Mouse (Mus musculus) hindbrain, postnatal 0 days (tissue): ENCODE data around the gene Fam171a2. TPM values are rescaled to one million over a fixed set of nuclear protein-coding genes. Genes with fewer than 3 reads are reported as not detected.

Source experiments
- ATAC-seq: fragments of 200-750 bp; cut with Nextera tagmentation; 2 replicates; pipeline ENCODE4 v1.8.0; 2017; ENCODE audit warnings: mild to moderate bottlenecking, moderate TSS enrichment, moderate library complexity
- DNase-seq: peaks from one replicate; pipeline ENCODE4 v3.0.0-alpha.2; 2015; ENCODE audit warnings: low spot score
- H3K27ac ChIP-seq: fragments of 300-500 bp; sonication (generic); 2 replicates; pipeline ENCODE4 v1.5.1; 2014; ENCODE audit warnings: mild to moderate bottlenecking
- H3K27me3 ChIP-seq: fragments of 300-500 bp; sonication (generic); 2 replicates; pipeline ENCODE4 v1.6.1; 2014; ENCODE audit warnings: low read length, mixed read lengths; ENCODE audit not compliant: insufficient read depth
- H3K36me3 ChIP-seq: fragments of 300-500 bp; sonication (generic); 2 replicates; pipeline ENCODE4 v1.6.1; 2014; ENCODE audit warnings: low read length, mixed read lengths; ENCODE audit not compliant: insufficient read depth
- H3K4me1 ChIP-seq: fragments of 300-500 bp; sonication (generic); 2 replicates; pipeline ENCODE4 v1.6.1; 2014; ENCODE audit warnings: antibody characterized with exemption, low read length, mixed read lengths; ENCODE audit not compliant: insufficient read depth
- H3K4me2 ChIP-seq: fragments of 300-500 bp; sonication (generic); 2 replicates; pipeline ENCODE4 v1.6.1; 2014; ENCODE audit warnings: low read depth, mild to moderate bottlenecking, low read length, moderate library complexity, mixed read lengths
- H3K4me3 ChIP-seq: fragments of 300-500 bp; sonication (generic); 2 replicates; pipeline ENCODE4 v1.5.1; 2014; ENCODE audit warnings: low read length
- H3K9ac ChIP-seq: fragments of 300-500 bp; sonication (generic); replicated peaks from 2 replicates; pipeline ENCODE4 v1.6.1; 2014; ENCODE audit warnings: mild to moderate bottlenecking, low read length, moderate library complexity, mixed read lengths
- H3K9me3 ChIP-seq: fragments of 300-500 bp; sonication (generic); 2 replicates; pipeline ENCODE4 v1.6.1; 2016; ENCODE audit warnings: low read length, mixed read lengths
- CTCF ChIP-seq: IDR thresholded peaks from 2 replicates; pipeline ENCODE4 v1.5.1; 2016; ENCODE audit warnings: antibody characterized with exemption, control low read depth, low read depth
- WGBS: fragments of 180-500 bp; shearing (Covaris S2); extraction: QIAGEN DNeasy Blood & Tissue Kit; methylation state at CpG from one replicate; pipeline ENCODE4 v1.1.7; 2014; 5-methylcytosine and 5-hydroxymethylcytosine counted together
- polyA plus RNA-seq: library from polyadenylated mRNA; unstranded; fragments of >200 nt; fragmentation: Nextera tagmentation; extraction: Ambion mirVana; gene quantifications from 2 replicates; pipeline ENCODE4 v1.2.1, GENCODE M21; 2015
- total RNA-seq: library from RNA; depleted of rRNA; stranded (reverse); fragments of >200 nt; gene quantifications from 2 replicates; pipeline ENCODE4 v1.2.3, GENCODE M21; 2014; rRNA removed

Fam171a2 gene
- total RNA-seq (546 and 699 TPM in 2 replicates), polyA plus RNA-seq (20.6 and 21.0 TPM in 2 replicates)

DNA sequence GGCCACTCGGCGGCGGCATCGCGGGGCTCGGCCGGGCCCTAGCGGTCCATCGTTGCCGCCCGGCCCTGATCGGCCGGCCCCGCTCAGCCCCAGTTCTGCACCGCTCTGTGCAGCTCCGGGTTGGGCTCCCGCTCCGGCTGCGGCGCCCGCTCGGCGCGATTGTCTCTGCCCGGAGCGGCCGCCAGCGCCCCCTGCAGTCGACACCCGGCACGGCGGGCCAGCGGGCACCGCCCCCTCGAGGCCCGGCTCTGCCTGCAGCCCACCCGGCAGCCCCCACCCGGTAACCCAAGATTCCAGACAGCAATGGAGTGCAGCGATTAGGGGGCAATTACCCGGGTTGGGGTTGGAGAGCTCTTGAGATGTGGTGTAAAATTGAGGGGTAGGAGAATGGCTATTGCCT, at the start of gene Fam171a2:
TSS of gene Fam171a2 (minus strand) at position 186 of the 400 bp plus-strand sequence.
- no peaks in the 10 kb centered on the region for H3K27me3 ChIP-seq
- WGBS = 0% methylated on average over 39 of the region's 40 CpGs
- peak; percentile 83 for ATAC-seq
- peak within 1 kb of the TSS; percentile 95 for H3K4me3 ChIP-seq
- peak; percentile 89 for DNase-seq
- H3K9ac ChIP-seq = peak within 1 kb of the TSS; percentile 99
- no peaks in the 10 kb centered on the region for H3K9me3 ChIP-seq
- H3K4me2 ChIP-seq = peak within 1 kb of the TSS; percentile 80
- peaks cover 5% of the 10 kb centered on the region; the same call in 1 of the 2 replicates for H3K36me3 ChIP-seq
- TF ChIP-seq CTCF = peak; percentile 8
- H3K27ac ChIP-seq = peak within 1 kb of the TSS; percentile 96
- peaks cover 21% of the 10 kb centered on the region; the same call in 1 of the 2 replicates for H3K4me1 ChIP-seq

DNA sequence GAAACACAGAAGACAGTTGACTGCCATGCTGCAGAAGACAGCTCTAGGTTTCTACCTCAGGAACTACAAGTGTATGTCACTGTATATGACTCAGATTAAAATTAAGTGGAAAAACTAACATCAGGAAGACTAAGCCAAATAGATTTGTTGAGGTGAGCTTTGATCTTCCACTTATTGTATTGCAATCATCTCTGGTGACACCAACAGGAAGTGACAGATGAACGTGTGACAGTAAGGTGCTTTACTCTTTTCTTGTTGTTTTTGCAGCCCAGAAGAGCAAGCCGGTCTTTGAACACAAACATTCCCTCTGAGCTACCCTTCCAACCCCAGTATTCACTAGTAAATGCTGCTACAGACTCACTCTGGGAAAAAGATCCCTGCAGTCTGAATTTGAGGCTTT, 49.2 kb upstream of the Fam171a2 start:
- H3K27ac ChIP-seq = no peak overlapping the region
- no peaks in the 10 kb centered on the region for H3K9me3 ChIP-seq
- DNase-seq = no peak
- H3K36me3 ChIP-seq = peaks cover 27% of the 10 kb centered on the region
- no peaks in the 10 kb centered on the region for H3K27me3 ChIP-seq
- H3K4me1 ChIP-seq = no peaks in the 10 kb centered on the region
- no peak for ATAC-seq
- no peak overlapping the region for H3K4me2 ChIP-seq
- no peak overlapping the region for H3K4me3 ChIP-seq
- H3K9ac ChIP-seq = no peak overlapping the region
- no peak for TF ChIP-seq CTCF
- 85% methylated on average over 2 of the region's 2 CpGs for WGBS

DNA sequence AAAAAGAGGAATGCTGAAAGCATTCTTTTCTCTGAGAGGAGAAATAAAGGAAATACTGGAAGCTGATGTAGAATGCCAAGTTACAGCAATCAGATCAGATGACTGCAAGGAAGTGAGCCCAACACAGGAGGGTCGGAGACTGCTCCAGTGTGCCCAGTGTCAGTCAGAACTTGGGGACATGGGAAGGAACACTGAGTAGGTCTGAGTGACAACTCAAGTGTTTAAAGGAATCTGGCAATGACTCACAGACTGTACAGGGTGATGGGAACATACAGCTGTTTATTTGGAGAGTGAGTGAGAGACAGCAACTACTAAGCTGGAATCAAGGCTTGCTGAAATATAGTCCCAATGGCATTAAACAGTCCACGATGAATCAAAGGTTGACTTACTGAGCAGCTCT, 48.7 kb upstream of the Fam171a2 start:
- Histone ChIP-seq H3K9me3 (no peaks in the 10 kb centered on the region), H3K36me3 (peaks cover 24% of the 10 kb centered on the region), H3K4me1 (no peaks in the 10 kb centered on the region), H3K9ac (no peak overlapping the region), H3K27ac (no peak overlapping the region), H3K4me2 (no peak overlapping the region), H3K27me3 (no peaks in the 10 kb centered on the region), H3K4me3 (no peak overlapping the region)
- 89% methylated on average over 2 of the region's 2 CpGs for WGBS
- no peak for ATAC-seq
- no peak for TF ChIP-seq CTCF
- no peak for DNase-seq

DNA sequence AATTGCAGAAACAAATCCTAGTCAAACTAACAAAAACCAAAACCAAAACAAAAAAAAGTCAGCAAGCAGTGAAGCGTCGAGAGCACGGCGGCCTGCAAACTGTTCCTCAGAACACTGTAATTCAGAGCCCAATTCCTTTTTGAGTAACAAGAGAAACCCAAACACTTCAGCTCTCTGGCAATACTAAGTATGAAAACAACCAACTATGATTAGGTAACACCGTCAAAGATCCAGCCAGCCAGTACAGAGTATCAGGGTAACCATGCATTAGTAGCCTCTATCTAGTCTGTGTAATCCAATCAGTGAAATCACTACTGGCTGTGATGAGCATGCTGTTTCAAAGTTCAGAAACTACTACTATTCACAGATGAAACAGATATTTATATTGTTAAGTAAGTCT, 48.3 kb upstream of the Fam171a2 start:
- Histone ChIP-seq H3K36me3 (peaks cover 24% of the 10 kb centered on the region), H3K27ac (no peak overlapping the region), H3K4me1 (no peaks in the 10 kb centered on the region), H3K9ac (no peak overlapping the region), H3K9me3 (no peaks in the 10 kb centered on the region), H3K4me2 (no peak overlapping the region), H3K4me3 (no peak overlapping the region), H3K27me3 (no peaks in the 10 kb centered on the region)
- ATAC-seq (no peak), DNase-seq (no peak)
- TF ChIP-seq CTCF = no peak
- 96% methylated on average over 5 of the region's 5 CpGs for WGBS

DNA sequence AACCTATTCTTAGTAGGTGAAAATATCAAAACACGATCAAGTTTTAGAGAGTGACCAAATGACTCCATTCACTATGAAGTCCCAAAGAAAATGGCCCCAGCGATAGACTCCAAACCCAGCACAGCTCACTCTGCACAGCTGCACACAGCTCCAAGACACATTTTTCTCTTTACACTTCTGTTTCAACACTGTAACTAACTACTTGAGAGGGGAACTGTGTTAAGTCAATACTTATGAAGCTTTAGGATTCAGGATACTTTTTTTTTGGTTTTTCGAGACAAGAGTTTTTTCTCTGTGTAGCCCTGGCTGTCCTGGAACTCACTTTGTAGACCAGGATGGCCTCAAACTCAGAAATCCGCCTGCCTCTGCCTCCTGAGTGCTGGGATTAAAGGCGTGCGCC, 47.6 kb upstream of the Fam171a2 start:
- H3K27ac ChIP-seq = no peak overlapping the region
- TF ChIP-seq CTCF = no peak
- H3K27me3 ChIP-seq = no peaks in the 10 kb centered on the region
- 99% methylated on average over 6 of the region's 6 CpGs for WGBS
- H3K4me3 ChIP-seq = no peak overlapping the region
- no peak overlapping the region for H3K9ac ChIP-seq
- ATAC-seq = no peak
- peaks cover 24% of the 10 kb centered on the region for H3K36me3 ChIP-seq
- no peaks in the 10 kb centered on the region for H3K9me3 ChIP-seq
- no peak for DNase-seq
- H3K4me1 ChIP-seq = no peaks in the 10 kb centered on the region
- no peak overlapping the region for H3K4me2 ChIP-seq

DNA sequence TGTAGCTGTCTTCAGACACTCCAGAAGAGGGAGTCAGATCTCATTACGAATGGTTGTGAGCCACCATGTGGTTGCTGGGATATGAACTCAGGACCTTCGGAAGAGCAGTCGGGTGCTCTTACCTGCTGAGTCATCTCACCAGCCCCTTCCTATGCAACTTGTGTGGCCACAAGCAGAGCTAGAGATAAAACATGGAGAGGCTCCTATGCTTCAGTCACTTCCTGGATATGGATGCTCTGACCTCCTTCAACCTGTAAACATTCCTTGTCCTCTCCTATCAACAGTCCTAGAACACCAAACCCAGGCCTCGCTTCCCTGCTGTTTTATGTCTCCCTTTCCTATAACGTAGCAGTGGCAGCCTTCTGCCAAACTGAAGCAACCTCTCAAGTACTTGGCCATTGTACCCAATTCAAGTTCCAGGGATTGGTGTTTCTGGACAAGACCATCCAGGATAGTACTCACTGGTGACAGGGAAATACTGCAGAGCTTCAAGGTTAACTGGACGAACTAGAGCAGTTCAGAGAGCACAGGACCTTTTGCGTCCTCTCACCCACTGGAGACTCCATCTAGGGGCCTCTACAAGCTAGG, 46.7 kb upstream of the Fam171a2 start:
- DNase-seq = no peak
- no peak for ATAC-seq
- Histone ChIP-seq H3K4me1 (no peaks in the 10 kb centered on the region), H3K9ac (no peak overlapping the region), H3K27me3 (no peaks in the 10 kb centered on the region), H3K4me2 (no peak overlapping the region), H3K36me3 (peaks cover 19% of the 10 kb centered on the region), H3K9me3 (no peaks in the 10 kb centered on the region), H3K4me3 (no peak overlapping the region), H3K27ac (no peak overlapping the region)
- 88% methylated on average over 7 of the region's 7 CpGs for WGBS
- TF ChIP-seq CTCF = no peak

DNA sequence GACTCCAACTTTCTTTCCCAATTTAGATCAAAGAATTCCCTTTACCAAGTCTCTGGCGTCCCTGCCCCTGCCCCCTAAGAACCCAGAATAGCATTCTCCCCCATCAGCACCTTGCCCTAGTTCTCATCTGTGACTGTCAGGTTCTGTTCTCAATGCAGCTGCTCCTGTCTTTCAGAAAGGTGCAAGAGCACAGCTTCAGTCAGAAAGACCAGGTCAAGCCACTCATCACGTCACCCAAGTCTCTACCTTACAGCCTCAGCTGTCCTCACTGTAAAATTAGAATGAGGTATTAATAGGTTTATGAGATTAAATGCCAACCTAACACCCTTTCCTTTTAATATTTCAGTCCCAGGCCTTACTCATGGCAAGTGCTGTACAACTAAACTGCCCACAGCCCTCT, 45.8 kb upstream of the Fam171a2 start:
- no peak for ATAC-seq
- TF ChIP-seq CTCF = no peak
- no peak overlapping the region for H3K4me3 ChIP-seq
- H3K27me3 ChIP-seq = no peaks in the 10 kb centered on the region
- H3K4me2 ChIP-seq = no peak overlapping the region
- no peak overlapping the region for H3K9ac ChIP-seq
- H3K9me3 ChIP-seq = no peaks in the 10 kb centered on the region
- no peak for DNase-seq
- 97% methylated on average over 2 of the region's 2 CpGs for WGBS
- peaks cover 11% of the 10 kb centered on the region; the same call in 1 of the 2 replicates for H3K36me3 ChIP-seq
- no peak overlapping the region for H3K27ac ChIP-seq
- H3K4me1 ChIP-seq = no peaks in the 10 kb centered on the region
